Mouse (Mus musculus) CH12.LX (cell line): ENCODE data around the gene Rnf141. TPM values are rescaled to one million over a fixed set of nuclear protein-coding genes. Genes with fewer than 3 reads are reported as not detected.
A peak's percentile ranks its signal among the peaks of the same experiment; 100 is the strongest.

Experiments used
- DNase-seq: peaks from one replicate; pipeline ENCODE4 v3.0.0-alpha.2; 2013; ENCODE audit errors: extremely low read depth
- H3K27ac ChIP-seq: 2 replicates; pipeline ENCODE4 v1.5.1; 2012; ENCODE audit warnings: low read depth, mild to moderate bottlenecking, control low read depth, moderate library complexity; ENCODE audit not compliant: insufficient read depth
- H3K27me3 ChIP-seq: replicated peaks from 2 replicates; pipeline ENCODE3; 2012; ENCODE audit warnings: inconsistent platforms
- H3K36me3 ChIP-seq, 2 experiments: replicated peaks in 1 of 2; 2 replicates each; pipeline versions ENCODE3 to v1.6.1; 2012; ENCODE audit warnings: inconsistent platforms in 1 of 2, low read length in 1 of 2, mild to moderate bottlenecking in 1 of 2, mixed read lengths in 1 of 2, moderate library complexity in 1 of 2; ENCODE audit not compliant: control insufficient read depth in 1 of 2, insufficient read depth in 1 of 2
- H3K4me1 ChIP-seq, 2 experiments: 2 replicates each; pipeline ENCODE4 v1.6.1; 2012; ENCODE audit warnings: inconsistent platforms in 1 of 2, moderate library complexity in 1 of 2; ENCODE audit not compliant: insufficient read depth in 2 of 2, control insufficient read depth in 1 of 2
- H3K4me2 ChIP-seq: 2 replicates; pipeline ENCODE4 v1.6.1; 2012; ENCODE audit warnings: low read depth, mild to moderate bottlenecking, control low read depth; ENCODE audit not compliant: poor library complexity, insufficient read depth, severe bottlenecking
- H3K4me3 ChIP-seq, 3 experiments: fragments of 150-350 bp in 1 of 3; sonication (generic) in 1 of 3; replicated peaks in 1 of 3; 2 replicates each; pipeline versions ENCODE3 to v1.5.1; 2011 to 2012; ENCODE audit warnings: low read depth in 2 of 3, low read length in 2 of 3, mild to moderate bottlenecking in 2 of 3, moderate library complexity in 2 of 3, control low read depth in 1 of 3, improper control_type of control experiment in 1 of 3, inconsistent platforms in 1 of 3, mixed read lengths in 1 of 3; ENCODE audit not compliant: poor library complexity in 1 of 3
- H3K79me2 ChIP-seq: replicated peaks from 2 replicates; pipeline ENCODE4 v1.6.1; 2012; ENCODE audit warnings: mild to moderate bottlenecking, moderate library complexity; ENCODE audit not compliant: control insufficient read depth, poor library complexity, insufficient read depth, severe bottlenecking; ENCODE audit errors: extremely low read depth
- H3K9ac ChIP-seq: 2 replicates; pipeline ENCODE4 v1.6.1; 2012; ENCODE audit warnings: low read depth, mild to moderate bottlenecking, control low read depth, moderate library complexity; ENCODE audit not compliant: insufficient read depth
- H3K9me3 ChIP-seq: replicated peaks from 2 replicates; pipeline ENCODE3; 2012; ENCODE audit warnings: low read length, inconsistent platforms, mixed read lengths
- CHD2 ChIP-seq: IDR thresholded peaks from 2 replicates; pipeline ENCODE4 v1.6.1; 2011; ENCODE audit warnings: low read length, improper control_type of control experiment
- CTCF ChIP-seq, 2 experiments: IDR thresholded peaks in 1 of 2; conservative IDR thresholded peaks in 1 of 2; 2 replicates each; pipeline ENCODE4 v1.5.1; 2011 to 2012; ENCODE audit warnings: low read depth in 2 of 2, low read length in 2 of 2, improper control_type of control experiment in 1 of 2, inconsistent platforms in 1 of 2, mild to moderate bottlenecking in 1 of 2, moderate library complexity in 1 of 2
- E2F4 ChIP-seq: IDR thresholded peaks from 2 replicates; pipeline ENCODE4 v1.6.1; 2011; ENCODE audit warnings: low read depth, low read length, improper control_type of control experiment; ENCODE audit not compliant: insufficient replicate concordance
- ELF1 ChIP-seq: IDR thresholded peaks from 2 replicates; pipeline ENCODE4 v1.6.1; 2014; ENCODE audit warnings: low read depth, mild to moderate bottlenecking, inconsistent platforms, low read length, improper control_type of control experiment
- EP300 ChIP-seq: IDR thresholded peaks from 2 replicates; pipeline ENCODE4 v1.6.1; 2011; ENCODE audit warnings: low read length, improper control_type of control experiment
- GABPA ChIP-seq: IDR thresholded peaks from 2 replicates; pipeline ENCODE4 v1.6.1; 2012; ENCODE audit warnings: low read depth, low read length, improper control_type of control experiment, inconsistent platforms; ENCODE audit not compliant: insufficient replicate concordance
- MAFK ChIP-seq: IDR thresholded peaks from 2 replicates; pipeline ENCODE4 v1.6.1; 2011; ENCODE audit warnings: low read length, improper control_type of control experiment; ENCODE audit not compliant: insufficient replicate concordance
- MAX ChIP-seq: IDR thresholded peaks from 2 replicates; pipeline ENCODE4 v1.6.1; 2011; ENCODE audit warnings: low read length, improper control_type of control experiment
- POLR2A ChIP-seq: IDR thresholded peaks from 2 replicates; pipeline ENCODE4 v1.6.1; 2011; ENCODE audit warnings: low read depth, mild to moderate bottlenecking, improper control_type of control experiment, low read length
- RAD21 ChIP-seq: IDR thresholded peaks from 2 replicates; pipeline ENCODE4 v1.6.1; 2011; ENCODE audit warnings: low read depth, mild to moderate bottlenecking, low read length, improper control_type of control experiment, moderate library complexity
- RCOR1 ChIP-seq: conservative IDR thresholded peaks from 2 replicates; pipeline ENCODE4 v1.6.1; 2012; ENCODE audit warnings: low read depth, mild to moderate bottlenecking, inconsistent platforms, low read length, improper control_type of control experiment
- SIN3A ChIP-seq: IDR thresholded peaks from 2 replicates; pipeline ENCODE4 v1.6.1; 2012; ENCODE audit warnings: low read length, improper control_type of control experiment, inconsistent platforms
- SMC3 ChIP-seq: IDR thresholded peaks from 2 replicates; pipeline ENCODE4 v1.6.1; 2011; ENCODE audit warnings: low read depth, low read length, improper control_type of control experiment
- TBP ChIP-seq: conservative IDR thresholded peaks from 2 replicates; pipeline ENCODE4 v1.6.1; 2011; ENCODE audit warnings: low read depth, low read length, improper control_type of control experiment
- UBTF ChIP-seq: IDR thresholded peaks from 2 replicates; pipeline ENCODE4 v1.6.1; 2012; ENCODE audit warnings: low read depth, mild to moderate bottlenecking, inconsistent platforms, low read length, improper control_type of control experiment, moderate library complexity
- USF2 ChIP-seq: conservative IDR thresholded peaks from 2 replicates; pipeline ENCODE4 v1.6.1; 2011; ENCODE audit warnings: low read depth, low read length, improper control_type of control experiment
- ZC3H11A ChIP-seq: IDR thresholded peaks from 2 replicates; pipeline ENCODE4 v1.6.1; 2012; ENCODE audit warnings: low read depth, mild to moderate bottlenecking, inconsistent platforms, low read length, improper control_type of control experiment
- ZMIZ1 ChIP-seq: IDR thresholded peaks from 2 replicates; pipeline ENCODE4 v1.6.1; 2012; ENCODE audit warnings: low read depth, mild to moderate bottlenecking, inconsistent platforms, low read length, improper control_type of control experiment
- dilution Hi-C: fragments of 300-500 bp; cut with MboI; formaldehyde crosslinking; loops from 2 replicates; pipeline ENCODE4 v1.14.3; 2020; ENCODE audit warnings: low sequenced_read_pairs; ENCODE audit not compliant: extremely low pct_unique_long_range_greater_than_20kb, extremely low pct_ligation_motif_present
- in situ Hi-C: fragments of 300-500 bp; cut with MboI; formaldehyde crosslinking; loops from 3 replicates; pipeline ENCODE4 v1.14.3; 2019; ENCODE audit warnings: low sequenced_read_pairs, low pct_ligation_motif_present, low pct_unique_long_range_greater_than_20kb, mixed read lengths
- polyA plus RNA-seq: library from polyadenylated mRNA; unstranded; fragments of >175 nt; gene quantifications from 2 replicates; pipeline ENCODE4 v1.2.1, GENCODE M21; 2012; ENCODE audit warnings: low read depth; ENCODE audit not compliant: insufficient read length
- total RNA-seq, 2 experiments: library from RNA; depleted of rRNA; stranded (reverse); fragments of 300-350 nt in 1 of 2; fragments of >200 nt in 1 of 2; gene quantifications; 2 replicates each; pipeline ENCODE4 v1.2.3; 2012 to 2014

The Rnf141 gene
- total and polyA plus RNA-seq, 3 experiments: 16.1 to 21.5 (median 18.1) TPM

DNA sequence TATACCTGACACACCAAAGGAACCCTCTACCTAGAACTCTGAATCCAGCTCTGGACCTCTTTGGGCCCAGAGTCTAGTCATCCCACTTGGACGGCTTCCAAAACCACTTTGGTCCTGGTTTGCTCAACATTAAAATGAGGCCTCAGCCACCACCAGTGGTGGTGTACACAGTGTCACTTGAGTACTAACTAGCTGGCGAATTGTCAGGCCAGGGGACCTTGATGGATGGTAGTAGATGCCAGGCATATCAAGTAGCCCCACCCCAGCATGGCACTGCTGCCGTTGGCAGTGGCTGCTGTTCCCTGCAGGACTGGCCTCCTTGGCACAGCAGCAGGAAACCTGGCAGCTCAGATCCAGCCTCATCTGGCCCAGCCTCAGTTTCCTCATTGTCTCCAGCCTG, 40.0 kb downstream of the Rnf141 start:
- H3K27ac ChIP-seq: no peak overlapping the region
- H3K36me3 ChIP-seq: peaks cover 0 to 2% of the 10 kb centered on the region in 2 experiments
- H3K4me2 ChIP-seq: no peak overlapping the region
- peaks cover 1% of the 10 kb centered on the region for H3K27me3 ChIP-seq
- H3K4me3 ChIP-seq: no peak overlapping the region
- TF ChIP-seq CHD2 (no peak), TBP (no peak), EP300 (no peak), RCOR1 (no peak), ELF1 (no peak), MAX (no peak), SMC3 (no peak), MAFK (no peak), USF2 (no peak)
- dilution Hi-C loops (no loop called here), in situ Hi-C loops (loop anchor here (10.0 kb wide), 1 partner anchor 211 kb away; no protein-coding TSS in a partner anchor)
- no peaks in the 10 kb centered on the region for H3K9me3 ChIP-seq
- no peak overlapping the region for H3K9ac ChIP-seq
- H3K4me1 ChIP-seq: no peaks in the 10 kb centered on the region
- H3K79me2 ChIP-seq: no peaks in the 10 kb centered on the region
- no peak for DNase-seq

DNA sequence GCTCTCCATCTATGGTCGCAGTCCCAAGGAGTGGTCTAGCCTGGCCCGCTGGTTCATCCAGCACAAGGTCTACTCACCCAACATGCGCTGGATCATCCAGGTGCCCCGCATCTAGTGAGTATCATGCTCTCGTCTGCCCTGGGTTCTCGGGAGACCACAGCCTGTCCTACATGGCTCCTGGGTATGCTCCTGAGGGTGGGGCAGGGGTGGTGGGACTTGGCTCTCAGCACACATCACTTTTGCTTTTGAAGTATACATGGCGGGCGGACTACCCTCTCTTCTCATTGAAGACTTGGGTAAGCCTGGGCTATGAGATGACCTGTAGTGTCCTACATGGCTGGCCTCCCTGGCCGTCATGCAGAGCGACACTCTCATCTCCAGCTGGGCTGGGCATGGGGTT, 41.1 kb downstream of the Rnf141 start:
- Histone ChIP-seq H3K4me3 (no peak overlapping the region), H3K79me2 (no peaks in the 10 kb centered on the region), H3K27ac (no peak overlapping the region), H3K9ac (no peak overlapping the region), H3K9me3 (no peaks in the 10 kb centered on the region), H3K27me3 (peaks cover 1% of the 10 kb centered on the region), H3K4me2 (no peak overlapping the region), H3K4me1 (peaks cover 0 to 4% of the 10 kb centered on the region in 2 experiments; a peak in 2 of 4 replicates), H3K36me3 (peaks cover 0 to 2% of the 10 kb centered on the region in 2 experiments)
- in situ Hi-C loops (loop anchor here (10.0 kb wide), 1 partner anchor 212 kb away; no protein-coding TSS in a partner anchor), dilution Hi-C loops (no loop called here)
- TF ChIP-seq TBP: no peak
- no peak for TF ChIP-seq E2F4
- no peak for TF ChIP-seq SIN3A
- TF ChIP-seq GABPA: no peak
- TF ChIP-seq USF2: no peak
- TF ChIP-seq ZMIZ1: no peak
- no peak for TF ChIP-seq POLR2A
- TF ChIP-seq RCOR1: no peak
- DNase-seq: no peak

DNA sequence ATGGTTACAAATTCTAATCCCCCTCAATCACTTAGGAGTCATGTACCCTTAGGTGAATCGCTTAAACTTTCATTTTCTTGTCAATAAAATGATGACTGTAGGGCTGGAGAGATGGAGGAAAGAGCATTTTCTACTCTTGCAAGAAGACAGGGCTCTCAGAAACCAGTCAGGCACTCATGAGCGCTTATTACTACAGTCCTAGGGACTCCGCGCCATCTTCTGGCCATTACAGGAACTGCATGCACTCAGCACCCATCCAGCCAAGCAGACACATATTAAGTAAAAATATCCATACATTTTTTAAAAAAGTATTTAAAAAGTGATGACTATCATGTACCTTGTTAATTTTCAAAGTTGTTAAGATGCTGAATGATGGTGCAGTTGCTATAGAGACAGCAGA, 43.2 kb downstream of the Rnf141 start:
- peak; percentile 97 for TF ChIP-seq SMC3
- peak; percentile 70 for TF ChIP-seq ZC3H11A
- peak; percentile 92 for TF ChIP-seq RAD21
- no peak for TF ChIP-seq UBTF
- TF ChIP-seq CTCF (conservative IDR thresholded peaks at IDR 0.05 in 1 of 2, IDR thresholded peaks at IDR 0.05 in 1 of 2; ENCODE audit: low read depth in 2 of 2, low read length in 2 of 2): peak; percentile 97
- no peak for TF ChIP-seq RCOR1
- dilution Hi-C loops: no loop called here

More for the DNA sequence above, 43.2 kb downstream of the Rnf141 start:
- in situ Hi-C loops: loop anchor here (10.0 kb wide), 1 partner anchor 214 kb away; no protein-coding TSS in a partner anchor
- Histone ChIP-seq H3K4me3 (no peak overlapping the region), H3K4me1 (peaks cover 18 to 25% of the 10 kb centered on the region in 2 experiments), H3K27ac (no peak overlapping the region), H3K9ac (no peak overlapping the region), H3K27me3 (peaks cover 1% of the 10 kb centered on the region), H3K9me3 (no peaks in the 10 kb centered on the region), H3K4me2 (no peak overlapping the region), H3K36me3 (peaks cover 0 to 2% of the 10 kb centered on the region in 2 experiments), H3K79me2 (no peaks in the 10 kb centered on the region)
- DNase-seq: peak; percentile 84
